Mouse (Mus musculus): Measurements from ENCODE around the gene Nedd9. TPM values are rescaled to one million over a fixed set of nuclear protein-coding genes. Genes with fewer than 3 reads are reported as not detected.

Gene Nedd9
- polyA plus RNA-seq, 1 experiment from 2014 or later = 15.8 TPM

- no peaks in the 10 kb centered on the region for H3K9me3 ChIP-seq
- H3K27ac ChIP-seq = no peak overlapping the region
- H3K27me3 ChIP-seq (ENCODE audit: insufficient read depth, poor library complexity, severe bottlenecking) = no peaks in the 10 kb centered on the region
- DNase-seq (ENCODE audit: low spot score) = no peak
- no peak overlapping the region for H3K4me3 ChIP-seq
- H3K36me3 ChIP-seq = no peaks in the 10 kb centered on the region
- H3K4me1 ChIP-seq = peaks cover 27% of the 10 kb centered on the region
- 72% methylated on average over 3 of the region's 3 CpGs for WGBS
These were observed 133.5 kb downstream of the Nedd9 start for GRCm38 (mm10) chr13:41353676-41354075.

GRCm38 (mm10) chr13:41352352-41352751, 134.8 kb downstream of the Nedd9 start:
- no peak for DNase-seq (ENCODE audit: low spot score)
- H3K27ac ChIP-seq = no peak overlapping the region

GRCm38 (mm10) chr13:41350589-41350988, 136.6 kb downstream of the Nedd9 start:
- H3K36me3 ChIP-seq = no peaks in the 10 kb centered on the region
- H3K4me3 ChIP-seq = no peak overlapping the region
- peaks cover 15% of the 10 kb centered on the region for H3K4me1 ChIP-seq
- H3K27ac ChIP-seq = no peak overlapping the region
- DNase-seq (ENCODE audit: low spot score) = no peak
- H3K9me3 ChIP-seq = no peaks in the 10 kb centered on the region
- no peaks in the 10 kb centered on the region for H3K27me3 ChIP-seq (ENCODE audit: insufficient read depth, poor library complexity, severe bottlenecking)
- WGBS = 80% methylated on average over 3 of the region's 3 CpGs

More at GRCm38 (mm10) chr13:41352352-41352751, 134.8 kb downstream of the Nedd9 start:
- Histone ChIP-seq H3K4me1 (peaks cover 20% of the 10 kb centered on the region), H3K36me3 (no peaks in the 10 kb centered on the region), H3K27me3 (ENCODE audit: insufficient read depth, poor library complexity, severe bottlenecking) (no peaks in the 10 kb centered on the region), H3K4me3 (no peak overlapping the region), H3K9me3 (no peaks in the 10 kb centered on the region)
- WGBS = 31% methylated on average over 5 of the region's 5 CpGs

GRCm38 (mm10) chr13:41349770-41350169, 137.4 kb downstream of the Nedd9 start:
- H3K9me3 ChIP-seq = no peaks in the 10 kb centered on the region
- H3K4me3 ChIP-seq = no peak overlapping the region
- WGBS = 53% methylated on average over 4 of the region's 4 CpGs
- no peaks in the 10 kb centered on the region for H3K27me3 ChIP-seq (ENCODE audit: insufficient read depth, poor library complexity, severe bottlenecking)
- peaks cover 21% of the 10 kb centered on the region for H3K4me1 ChIP-seq
- no peak for DNase-seq (ENCODE audit: low spot score)
- no peak overlapping the region for H3K27ac ChIP-seq
- H3K36me3 ChIP-seq = no peaks in the 10 kb centered on the region

GRCm38 (mm10) chr13:41345756-41346155, 141.4 kb downstream of the Nedd9 start:
- Histone ChIP-seq H3K4me1 (peaks cover 47% of the 10 kb centered on the region), H3K36me3 (no peaks in the 10 kb centered on the region), H3K9me3 (no peaks in the 10 kb centered on the region), H3K4me3 (no peak overlapping the region), H3K27ac (peak overlapping the region; percentile 54; the same call in 1 of the 2 replicates), H3K27me3 (ENCODE audit: insufficient read depth, poor library complexity, severe bottlenecking) (no peaks in the 10 kb centered on the region)
- no peak for DNase-seq (ENCODE audit: low spot score)
- WGBS = 61% methylated on average over 7 of the region's 7 CpGs

- Histone ChIP-seq H3K4me3 (no peak overlapping the region), H3K27ac (peak overlapping the region; percentile 54; the same call in 1 of the 2 replicates), H3K27me3 (ENCODE audit: insufficient read depth, poor library complexity, severe bottlenecking) (no peaks in the 10 kb centered on the region), H3K36me3 (no peaks in the 10 kb centered on the region), H3K4me1 (peaks cover 49% of the 10 kb centered on the region), H3K9me3 (no peaks in the 10 kb centered on the region)
- WGBS = 50% methylated on average over 6 of the region's 6 CpGs
- no peak for DNase-seq (ENCODE audit: low spot score)
These were observed 141.9 kb downstream of the Nedd9 start for GRCm38 (mm10) chr13:41345306-41345705.

DNA sequence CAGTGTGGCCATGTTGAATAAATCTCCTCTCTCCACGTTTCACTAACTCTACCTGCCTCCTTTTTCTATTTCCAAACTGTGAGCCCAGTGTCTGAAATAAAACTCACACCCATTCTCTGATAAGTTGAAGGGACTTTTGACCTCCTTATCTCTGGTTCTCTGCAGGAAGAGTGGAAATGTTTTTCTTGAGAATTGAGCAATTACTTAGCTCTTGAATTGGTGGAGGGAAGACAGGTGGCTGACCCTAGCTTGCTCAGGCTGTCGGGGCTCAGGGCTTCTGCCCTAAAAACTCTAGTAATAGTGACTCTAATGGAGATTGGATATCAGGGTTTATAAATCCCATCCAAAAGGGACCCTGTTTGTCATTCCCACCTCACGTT, 143.3 kb downstream of the Nedd9 start:
- DNase-seq (ENCODE audit: low spot score) = no peak
- H3K27me3 ChIP-seq (ENCODE audit: insufficient read depth, poor library complexity, severe bottlenecking) = no peaks in the 10 kb centered on the region
- 0 out of 2 replicates have a peak, but pooled peaks cover 1% of the 10 kb centered on the region for H3K36me3 ChIP-seq
- 36% methylated on average over 3 of the region's 3 CpGs for WGBS
- H3K9me3 ChIP-seq = no peaks in the 10 kb centered on the region
- H3K4me1 ChIP-seq = peaks cover 63% of the 10 kb centered on the region
- no peak overlapping the region for H3K4me3 ChIP-seq
- H3K27ac ChIP-seq = 0 out of 2 replicates have a peak overlapping the region, but pooled peaks have one; percentile 16

GRCm38 (mm10) chr13:41343163-41343886, 143.8 kb downstream of the Nedd9 start:
- peaks cover 6% of the 10 kb centered on the region for H3K36me3 ChIP-seq
- H3K27me3 ChIP-seq (ENCODE audit: insufficient read depth, poor library complexity, severe bottlenecking) = no peaks in the 10 kb centered on the region
- H3K4me3 ChIP-seq = no peak overlapping the region
- DNase-seq (ENCODE audit: low spot score) = no peak
- WGBS = 14% methylated on average over 3 of the region's 3 CpGs
- peaks cover 65% of the 10 kb centered on the region for H3K4me1 ChIP-seq
- H3K9me3 ChIP-seq = no peaks in the 10 kb centered on the region
- peak overlapping the region; percentile 16; the same call in 1 of the 2 replicates for H3K27ac ChIP-seq

- 70% methylated on average over 9 of the region's 9 CpGs for WGBS
- H3K4me3 ChIP-seq = no peak overlapping the region
- peaks cover 71% of the 10 kb centered on the region for H3K4me1 ChIP-seq
- no peak for DNase-seq (ENCODE audit: low spot score)
- H3K27me3 ChIP-seq (ENCODE audit: insufficient read depth, poor library complexity, severe bottlenecking) = no peaks in the 10 kb centered on the region
- H3K36me3 ChIP-seq = peaks cover 14% of the 10 kb centered on the region
- H3K27ac ChIP-seq = no peak overlapping the region
- H3K9me3 ChIP-seq = no peaks in the 10 kb centered on the region
These were observed 145.7 kb downstream of the Nedd9 start for GRCm38 (mm10) chr13:41341422-41341821.

DNA sequence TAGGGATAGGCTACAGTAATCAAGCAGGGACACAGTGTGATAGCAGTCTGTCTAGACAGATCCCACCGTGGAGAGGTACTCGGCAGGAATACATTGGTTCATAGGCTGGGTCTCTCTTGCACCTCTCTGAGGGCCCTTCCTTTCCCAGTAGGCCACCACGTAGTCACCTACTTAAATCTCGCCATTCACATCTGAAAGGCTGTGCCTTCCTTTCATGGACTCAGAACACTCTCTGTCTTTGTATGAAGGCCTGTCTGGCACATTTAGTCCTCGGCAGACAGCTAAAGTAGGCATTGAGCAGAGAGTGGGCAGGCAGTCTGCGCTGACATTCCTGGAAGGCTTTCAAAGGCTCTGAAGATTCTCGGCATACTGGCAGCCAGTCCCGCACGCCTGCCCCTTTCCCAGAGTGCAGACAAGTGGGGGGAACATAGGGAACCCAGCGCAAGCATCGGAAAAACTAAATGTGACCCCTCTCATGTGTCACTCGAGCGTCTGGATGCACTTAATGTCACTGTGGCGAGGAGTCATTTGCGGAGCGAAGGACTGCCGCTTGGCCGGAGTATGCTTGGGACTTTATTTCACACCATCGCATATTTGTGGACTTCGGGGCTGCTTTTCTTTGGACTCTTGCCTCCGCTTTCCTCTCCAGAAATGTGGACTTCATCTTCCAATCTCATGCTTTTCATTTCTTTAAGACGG, 147.4 kb downstream of the Nedd9 start:
- H3K36me3 ChIP-seq = peaks cover 14% of the 10 kb centered on the region
- H3K27ac ChIP-seq = peak overlapping the region; percentile 79

GRCm38 (mm10) chr13:41339195-41339594, 148.0 kb downstream of the Nedd9 start:
- 86% methylated on average over 5 of the region's 5 CpGs for WGBS

More for the DNA sequence above, 147.4 kb downstream of the Nedd9 start:
- 38% methylated on average over 22 of the region's 22 CpGs for WGBS
- H3K27me3 ChIP-seq (ENCODE audit: insufficient read depth, poor library complexity, severe bottlenecking) = no peaks in the 10 kb centered on the region
- DNase-seq (ENCODE audit: low spot score) = no peak
- H3K9me3 ChIP-seq = no peaks in the 10 kb centered on the region
- peaks cover 70% of the 10 kb centered on the region for H3K4me1 ChIP-seq
- H3K4me3 ChIP-seq = peak overlapping the region; percentile 22; the same call in 1 of the 2 replicates

DNA sequence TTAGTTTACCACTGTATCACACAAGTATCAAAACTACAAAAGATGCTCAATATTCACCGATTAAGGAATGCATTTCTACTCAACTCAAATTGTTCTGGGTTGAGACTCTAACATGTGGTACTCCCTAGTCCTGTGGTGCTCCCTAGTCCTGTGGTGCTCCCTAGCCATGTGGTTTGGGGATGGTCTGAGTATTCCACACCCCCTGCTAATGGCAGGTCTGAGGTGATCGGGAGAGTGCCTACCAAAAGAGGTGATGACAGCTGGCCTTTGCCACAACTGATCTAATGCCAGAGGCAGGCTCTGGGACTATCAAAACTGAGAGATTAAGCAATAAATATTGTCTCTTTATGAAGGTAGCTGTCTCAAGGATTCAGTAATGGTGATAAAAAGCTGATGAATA, 149.8 kb downstream of the Nedd9 start:
- DNase-seq (ENCODE audit: low spot score) = no peak
- Histone ChIP-seq H3K36me3 (peaks cover 14% of the 10 kb centered on the region), H3K4me1 (peaks cover 61% of the 10 kb centered on the region), H3K27ac (no peak overlapping the region), H3K27me3 (ENCODE audit: insufficient read depth, poor library complexity, severe bottlenecking) (no peaks in the 10 kb centered on the region), H3K4me3 (no peak overlapping the region), H3K9me3 (no peaks in the 10 kb centered on the region)
- 79% methylated on average over 2 of the region's 2 CpGs for WGBS

More at GRCm38 (mm10) chr13:41339195-41339594, 148.0 kb downstream of the Nedd9 start:
- H3K4me3 ChIP-seq = no peak overlapping the region
- peak overlapping the region; percentile 79 for H3K27ac ChIP-seq
- no peaks in the 10 kb centered on the region for H3K27me3 ChIP-seq (ENCODE audit: insufficient read depth, poor library complexity, severe bottlenecking)
- H3K36me3 ChIP-seq = peaks cover 14% of the 10 kb centered on the region
- no peaks in the 10 kb centered on the region for H3K9me3 ChIP-seq
- no peak for DNase-seq (ENCODE audit: low spot score)
- peaks cover 68% of the 10 kb centered on the region for H3K4me1 ChIP-seq

DNA sequence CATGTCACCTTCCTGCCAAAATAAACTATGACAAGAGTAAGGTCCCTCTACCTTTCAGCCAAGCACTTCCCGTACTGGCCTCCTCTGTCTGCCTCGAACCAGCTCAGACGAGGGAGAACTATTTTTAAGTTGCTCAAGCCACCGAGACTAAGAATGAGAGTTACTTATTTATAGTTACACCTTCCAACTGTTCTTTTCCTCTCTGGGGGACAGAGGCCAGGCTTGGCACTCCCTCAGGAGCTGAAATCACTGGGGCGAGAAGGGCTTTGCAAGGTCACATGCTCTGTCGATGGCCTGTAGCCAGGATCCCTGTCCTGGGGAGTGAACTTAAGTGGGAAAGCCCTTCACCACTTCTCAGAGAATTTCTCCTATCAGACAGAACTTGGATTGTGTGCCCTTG, 150.9 kb downstream of the Nedd9 start:
- H3K4me3 ChIP-seq = peak overlapping the region; percentile 15; the same call in 1 of the 2 replicates
- peaks cover 61% of the 10 kb centered on the region for H3K4me1 ChIP-seq
- no peaks in the 10 kb centered on the region for H3K27me3 ChIP-seq (ENCODE audit: insufficient read depth, poor library complexity, severe bottlenecking)
- WGBS = 19% methylated on average over 6 of the region's 6 CpGs
- peaks cover 14% of the 10 kb centered on the region for H3K36me3 ChIP-seq
- no peaks in the 10 kb centered on the region for H3K9me3 ChIP-seq
- H3K27ac ChIP-seq = peak overlapping the region; percentile 87
- no peak for DNase-seq (ENCODE audit: low spot score)

Data from heart, embryonic 10.5 days (tissue).